Mouse (Mus musculus) liver, adult 2 months (tissue): ENCODE results near the gene Gdf11.

ENCODE experiments used
- CTCF ChIP-seq: fragments of 200-500 bp; IDR thresholded peaks from 2 replicates; pipeline ENCODE4 v1.5.1; 2011; ENCODE audit warnings: low read depth, low read length, control low read depth
- POLR2A ChIP-seq: fragments of 200-500 bp; IDR thresholded peaks from 2 replicates; pipeline ENCODE4 v1.6.1; 2011; ENCODE audit warnings: low read length, control low read depth; ENCODE audit not compliant: insufficient read depth; ENCODE audit errors: extremely low read depth

DNA sequence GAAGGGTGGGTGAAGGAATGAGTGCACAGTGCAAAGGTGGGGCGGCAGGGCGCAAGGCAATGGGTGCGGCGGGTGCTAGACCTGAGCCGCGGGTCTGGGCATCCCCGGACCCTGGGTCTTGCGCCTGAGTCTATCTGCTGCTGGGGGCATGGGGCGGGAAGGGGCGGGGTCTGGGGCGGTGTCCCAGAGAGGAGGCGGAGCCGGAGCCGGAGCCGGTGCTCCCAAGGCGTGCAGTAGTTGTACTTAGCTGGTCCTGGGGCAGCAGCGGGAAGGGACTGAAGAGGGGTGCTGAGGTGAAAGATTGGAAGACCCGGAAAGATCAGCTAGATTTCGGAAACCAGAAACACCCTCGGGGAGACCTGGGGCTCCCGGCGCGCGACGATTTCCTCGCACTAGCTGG lies 42.1 kb upstream of the Gdf11 start, which contains the start of gene Itga7:
- TF ChIP-seq CTCF (no peak), POLR2A (0 out of 2 replicates have a peak, but pooled peaks have one; percentile 30)
